Mouse (Mus musculus): ENCODE measurements around the gene Fancc. TPM values are rescaled to one million over a fixed set of nuclear protein-coding genes. Genes with fewer than 3 reads are reported as not detected.

Fancc gene
- total and polyA plus RNA-seq, 2 experiments, result 4.0 to 4.6 TPM

GRCm38 (mm10) chr13:63529602-63530370 is 32.7 kb upstream of the Fancc start:
- H3K27me3 ChIP-seq (ENCODE audit: control insufficient read depth, insufficient read depth, low read length), result no peaks in the 10 kb centered on the region
- TF ChIP-seq CTCF (IDR thresholded peaks at IDR 0.05; ENCODE audit: low read depth, low read length) (no peak), POLR2A (IDR thresholded peaks at IDR 0.05; ENCODE audit: extremely low read depth, insufficient read depth, low read length) (no peak)
- 78% methylated on average over 3 of the region's 3 CpGs for WGBS
- H3K4me3 ChIP-seq (ENCODE audit: insufficient read depth, low read depth, low read length), result no peak overlapping the region
- peaks cover 66% of the 10 kb centered on the region for H3K36me3 ChIP-seq (ENCODE audit: control insufficient read depth, insufficient read depth, low read length)
- no peak overlapping the region for H3K9ac ChIP-seq (ENCODE audit: low read depth, low read length)
- no peaks in the 10 kb centered on the region for H3K4me1 ChIP-seq (ENCODE audit: control insufficient read depth, insufficient read depth, low read length)
- H3K79me2 ChIP-seq (ENCODE audit: control insufficient read depth, insufficient read depth, low read length), result no peaks in the 10 kb centered on the region
- no peak overlapping the region for H3K27ac ChIP-seq (replicated peaks; ENCODE audit: insufficient read depth, low read depth, low read length)
- DNase-seq (ENCODE audit: extremely low read depth, low read depth, low spot score), result no peak

GRCm38 (mm10) chr13:63528852-63529251 is 31.8 kb upstream of the Fancc start:
- no peak overlapping the region for H3K27ac ChIP-seq (replicated peaks; ENCODE audit: insufficient read depth, low read depth, low read length)
- H3K4me1 ChIP-seq (ENCODE audit: control insufficient read depth, insufficient read depth, low read length), result no peaks in the 10 kb centered on the region
- H3K79me2 ChIP-seq (ENCODE audit: control insufficient read depth, insufficient read depth, low read length), result no peaks in the 10 kb centered on the region
- WGBS, result 74% methylated on average over 2 of the region's 2 CpGs
- no peak for DNase-seq (ENCODE audit: extremely low read depth, low read depth, low spot score)
- H3K36me3 ChIP-seq (ENCODE audit: control insufficient read depth, insufficient read depth, low read length), result peaks cover 69% of the 10 kb centered on the region
- no peak overlapping the region for H3K9ac ChIP-seq (ENCODE audit: low read depth, low read length)
- no peak for TF ChIP-seq POLR2A (IDR thresholded peaks at IDR 0.05; ENCODE audit: extremely low read depth, insufficient read depth, low read length)
- no peak for TF ChIP-seq CTCF (IDR thresholded peaks at IDR 0.05; ENCODE audit: low read depth, low read length)
- no peak overlapping the region for H3K4me3 ChIP-seq (ENCODE audit: insufficient read depth, low read depth, low read length)
- no peaks in the 10 kb centered on the region for H3K27me3 ChIP-seq (ENCODE audit: control insufficient read depth, insufficient read depth, low read length)

- H3K9ac ChIP-seq (ENCODE audit: low read depth, low read length), result no peak overlapping the region
- TF ChIP-seq POLR2A (IDR thresholded peaks at IDR 0.05; ENCODE audit: extremely low read depth, insufficient read depth, low read length) (no peak), CTCF (IDR thresholded peaks at IDR 0.05; ENCODE audit: low read depth, low read length) (no peak)
- H3K4me1 ChIP-seq (ENCODE audit: control insufficient read depth, insufficient read depth, low read length), result no peaks in the 10 kb centered on the region
- H3K36me3 ChIP-seq (ENCODE audit: control insufficient read depth, insufficient read depth, low read length), result peaks cover 65% of the 10 kb centered on the region
- H3K27me3 ChIP-seq (ENCODE audit: control insufficient read depth, insufficient read depth, low read length), result no peaks in the 10 kb centered on the region
- no peak overlapping the region for H3K27ac ChIP-seq (replicated peaks; ENCODE audit: insufficient read depth, low read depth, low read length)
- H3K79me2 ChIP-seq (ENCODE audit: control insufficient read depth, insufficient read depth, low read length), result no peaks in the 10 kb centered on the region
- H3K4me3 ChIP-seq (ENCODE audit: insufficient read depth, low read depth, low read length), result no peak overlapping the region
- DNase-seq (ENCODE audit: extremely low read depth, low read depth, low spot score), result no peak
- WGBS, result 78% methylated on average over 5 of the region's 5 CpGs
Measured at GRCm38 (mm10) chr13:63528164-63528675, 31.1 kb upstream of the Fancc start.

GRCm38 (mm10) chr13:63525571-63526197 is 28.6 kb upstream of the Fancc start:
- Histone ChIP-seq H3K9ac (ENCODE audit: low read depth, low read length) (no peak overlapping the region), H3K27me3 (ENCODE audit: control insufficient read depth, insufficient read depth, low read length) (no peaks in the 10 kb centered on the region), H3K27ac (replicated peaks; ENCODE audit: insufficient read depth, low read depth, low read length) (no peak overlapping the region), H3K79me2 (ENCODE audit: control insufficient read depth, insufficient read depth, low read length) (no peaks in the 10 kb centered on the region), H3K36me3 (ENCODE audit: control insufficient read depth, insufficient read depth, low read length) (peaks cover 56% of the 10 kb centered on the region), H3K4me3 (ENCODE audit: insufficient read depth, low read depth, low read length) (no peak overlapping the region), H3K4me1 (ENCODE audit: control insufficient read depth, insufficient read depth, low read length) (no peaks in the 10 kb centered on the region)
- WGBS, result 81% methylated on average over 11 of the region's 11 CpGs
- no peak for TF ChIP-seq CTCF (IDR thresholded peaks at IDR 0.05; ENCODE audit: low read depth, low read length)
- TF ChIP-seq POLR2A (IDR thresholded peaks at IDR 0.05; ENCODE audit: extremely low read depth, insufficient read depth, low read length), result no peak
- no peak for DNase-seq (ENCODE audit: extremely low read depth, low read depth, low spot score)

- TF ChIP-seq POLR2A (IDR thresholded peaks at IDR 0.05; ENCODE audit: extremely low read depth, insufficient read depth, low read length) (no peak), CTCF (IDR thresholded peaks at IDR 0.05; ENCODE audit: low read depth, low read length) (no peak)
- Histone ChIP-seq H3K79me2 (ENCODE audit: control insufficient read depth, insufficient read depth, low read length) (no peaks in the 10 kb centered on the region), H3K4me3 (ENCODE audit: insufficient read depth, low read depth, low read length) (no peak overlapping the region), H3K27ac (replicated peaks; ENCODE audit: insufficient read depth, low read depth, low read length) (no peak overlapping the region), H3K36me3 (ENCODE audit: control insufficient read depth, insufficient read depth, low read length) (peaks cover 59% of the 10 kb centered on the region), H3K9ac (ENCODE audit: low read depth, low read length) (no peak overlapping the region), H3K27me3 (ENCODE audit: control insufficient read depth, insufficient read depth, low read length) (no peaks in the 10 kb centered on the region), H3K4me1 (ENCODE audit: control insufficient read depth, insufficient read depth, low read length) (no peaks in the 10 kb centered on the region)
- no peak for DNase-seq (ENCODE audit: extremely low read depth, low read depth, low spot score)
- WGBS, result 85% methylated on average over 25 of the region's 25 CpGs
Measured at GRCm38 (mm10) chr13:63524608-63525570, 27.8 kb upstream of the Fancc start.
